In genomic region chr6:92269019-92269418, GRCm38 (mm10) we compare ENCODE assay signal across 9 mouse cellular contexts. TPM values are rescaled to one million over a fixed set of nuclear protein-coding genes. Genes with fewer than 3 reads are reported as not detected.
DNase-seq lines count a peak whose midpoint lies in the region; ATAC-seq and TF ChIP-seq lines count a peak whose summit lies in the region.
"Had no signal": no experiment of that assay in that cellular context is flagged by ENCODE, and none has a peak within 500 bp of the region (broad histone marks: within the 10 kb centered on the region; RNA-seq: fewer than 3 reads in every experiment).

No protein-coding gene starts in this region.

- no peaks in the 10 kb centered on the region for H3K36me3 ChIP-seq in intestine, embryonic 16.5 days (ENCODE audit: control insufficient read depth, insufficient read depth, low read length)
- H3K36me3 ChIP-seq in testis, adult 2 months (ENCODE audit: control insufficient read depth, insufficient read depth, low read length), result no peaks in the 10 kb centered on the region

- intact Hi-C loops in left cerebral cortex, postnatal 10 days (cut with DNase I), result loop anchor here (1.0 kb wide), 1 partner anchor 50 kb away; no protein-coding TSS in a partner anchor

- TF ChIP-seq CTCF in testis, adult 2 months (IDR thresholded peaks at IDR 0.05; ENCODE audit: control insufficient read depth, insufficient read depth, insufficient replicate concordance, low read depth, low read length), result peak; percentile 65; the same call in 1 of the 2 replicates

- no peak overlapping the region for H3K27ac ChIP-seq in intestine, embryonic 16.5 days (ENCODE audit: low read length)
- H3K27ac ChIP-seq in testis, adult 2 months (ENCODE audit: control insufficient read depth, insufficient read depth, low read depth, low read length), result no peak overlapping the region

- peak; percentile 28 for DNase-seq in 3134 (ENCODE audit: extremely low read depth, insufficient read length, low spot score)
- peak; percentile 91 for DNase-seq in NIH3T3 (ENCODE audit: low read depth)
- DNase-seq in cerebellum, adult 8-10 months, result peak; percentile 58
- DNase-seq in frontal cortex, postnatal 14 days (ENCODE audit: low spot score in 2 of 2), result peak; percentile 36 to 69
- peak; percentile 45 to 65 for DNase-seq in left cerebral cortex, postnatal 10 days (ENCODE audit: extremely low spot score in 1 of 2, low spot score in 2 of 2)

- no peak overlapping the region for H3K4me3 ChIP-seq in intestine, embryonic 16.5 days (ENCODE audit: low read length)
- no peak overlapping the region for H3K4me3 ChIP-seq in testis, adult 2 months (ENCODE audit: control insufficient read depth, low read depth, low read length)

- WGBS in intestine, embryonic 16.5 days, result 14% methylated on average over 4 of the region's 4 CpGs

- no peak overlapping the region for H3K9ac ChIP-seq in intestine, embryonic 16.5 days (ENCODE audit: low read depth, low read length)

- no peak overlapping the region for H3K4me2 ChIP-seq in intestine, embryonic 16.5 days (ENCODE audit: low read depth, low read length)

- TF ChIP-seq POLR2A in testis, adult 2 months (IDR thresholded peaks at IDR 0.05; ENCODE audit: control insufficient read depth, low read depth, low read length), result no peak

- H3K4me1 ChIP-seq in intestine, embryonic 16.5 days (ENCODE audit: control insufficient read depth, insufficient read depth, low read length), result no peaks in the 10 kb centered on the region
- peaks cover 2% of the 10 kb centered on the region for H3K4me1 ChIP-seq in testis, adult 2 months (ENCODE audit: control insufficient read depth, insufficient read depth, low read length)

- peak; percentile 62; the same call in 1 of the 2 replicates for ATAC-seq in intestine, embryonic 16.5 days
- ATAC-seq in monocyte, adult 5-6 weeks (replicated peaks; ENCODE audit: insufficient number of reproducible peaks, low FRiP score, low TSS enrichment, poor library complexity, severe bottlenecking), result peak; percentile 80

- H3K27me3 ChIP-seq in intestine, embryonic 16.5 days (replicated peaks; ENCODE audit: control insufficient read depth, insufficient read depth, low read length), result no peaks in the 10 kb centered on the region
- H3K27me3 ChIP-seq in testis, adult 2 months (ENCODE audit: control insufficient read depth, insufficient read depth, low read length), result no peaks in the 10 kb centered on the region

- no peaks in the 10 kb centered on the region for H3K9me3 ChIP-seq in intestine, embryonic 16.5 days (ENCODE audit: control insufficient read depth, low read length)

RNA-seq across cellular contexts. Expression of gene Trh, which starts 24.6 kb away (rescaled TPM):
- 1.8 and 2.5 TPM in 2 replicates for polyA plus RNA-seq in intestine, embryonic 16.5 days (2015; fragmentation: Nextera tagmentation; extraction: Ambion mirVana)
- 1 to 10 TPM; 3.1 to 3.2 TPM for total RNA-seq in left cerebral cortex, postnatal 10 days (2021)
- not detected in 3 replicates for total RNA-seq in monocyte, adult 5-6 weeks (2017)
- 4.8 and 5.7 TPM in 2 replicates for polyA plus RNA-seq in testis, adult 2 months (2012; rRNA removed)
- total RNA-seq: gastrocnemius, postnatal 4 days had no signal

RNA-seq across cellular contexts. Expression of gene Rbsn, which starts 54.3 kb away (rescaled TPM):
- polyA plus RNA-seq in intestine, embryonic 16.5 days (2015; fragmentation: Nextera tagmentation; extraction: Ambion mirVana), result 16.0 and 16.6 TPM in 2 replicates
- total RNA-seq in left cerebral cortex, postnatal 10 days (2021), result 10 to 100 TPM; 33.7 to 36.0 TPM
- total RNA-seq in monocyte, adult 5-6 weeks (2017), result 22.6 to 29.9 TPM (median 27.0 TPM) in 3 replicates
- 4.6 and 5.8 TPM in 2 replicates for polyA plus RNA-seq in testis, adult 2 months (2012; rRNA removed)

Comparison
In these comparisons a context has a peak if more than half of its experiments do, and no peak if none do; other contexts are left out.
1. DNase-seq: peak in every context shown above with its lines; median percentile 91 in NIH3T3; 58 in cerebellum, adult 8-10 months; 55 in left cerebral cortex, postnatal 10 days; 52 in frontal cortex, postnatal 14 days; 28 in 3134.